Mouse (Mus musculus) liver, embryonic 15.5 days (tissue): ENCODE data around the gene Cdk20. TPM values are rescaled to one million over a fixed set of nuclear protein-coding genes. Genes with fewer than 3 reads are reported as not detected.
A peak's percentile ranks its signal among the peaks of the same experiment; 100 is the strongest.

Source experiments
- ATAC-seq: fragments of 200-750 bp; cut with Nextera tagmentation; 2 replicates; pipeline ENCODE4 v1.8.0; 2017; ENCODE audit warnings: moderate number of reproducible peaks, mild to moderate bottlenecking, moderate library complexity; ENCODE audit not compliant: insufficient read depth
- H3K27ac ChIP-seq: fragments of 300-500 bp; sonication (generic); replicated peaks from 2 replicates; pipeline ENCODE4 v1.5.1; 2015; ENCODE audit warnings: mild to moderate bottlenecking, inconsistent platforms
- H3K27me3 ChIP-seq: fragments of 300-500 bp; sonication (generic); 2 replicates; pipeline ENCODE4 v1.6.1; 2015; ENCODE audit warnings: mild to moderate bottlenecking, inconsistent platforms
- H3K36me3 ChIP-seq: fragments of 300-500 bp; sonication (generic); replicated peaks from 2 replicates; pipeline ENCODE4 v1.6.1; 2015; ENCODE audit warnings: moderate library complexity, mild to moderate bottlenecking, inconsistent platforms
- H3K4me1 ChIP-seq: fragments of 300-500 bp; sonication (generic); replicated peaks from 2 replicates; pipeline ENCODE4 v1.6.1; 2015; ENCODE audit warnings: inconsistent platforms
- H3K4me2 ChIP-seq: fragments of 300-500 bp; sonication (generic); 2 replicates; pipeline ENCODE4 v1.6.1; 2015; ENCODE audit warnings: moderate library complexity, mild to moderate bottlenecking, inconsistent platforms
- H3K4me3 ChIP-seq: fragments of 300-500 bp; sonication (generic); replicated peaks from 2 replicates; pipeline ENCODE4 v1.5.1; 2015; ENCODE audit warnings: mild to moderate bottlenecking, inconsistent platforms
- H3K9ac ChIP-seq: fragments of 300-500 bp; sonication (generic); 2 replicates; pipeline ENCODE4 v1.6.1; 2015; ENCODE audit warnings: moderate library complexity, mild to moderate bottlenecking, inconsistent platforms
- H3K9me3 ChIP-seq: fragments of 300-500 bp; sonication (generic); replicated peaks from 2 replicates; pipeline ENCODE4 v1.6.1; 2016; ENCODE audit warnings: inconsistent platforms
- WGBS: fragments of 180-500 bp; shearing (Covaris S2); methylation state at CpG from one replicate; pipeline ENCODE4 v1.1.7; 2015; ENCODE audit warnings: mixed read lengths; ENCODE audit not compliant: insufficient replicate concordance; 5-methylcytosine and 5-hydroxymethylcytosine counted together
- polyA plus RNA-seq: library from polyadenylated mRNA; unstranded; fragments of >200 nt; fragmentation: Nextera tagmentation; extraction: Ambion mirVana; gene quantifications from 2 replicates; pipeline ENCODE4 v1.2.1, GENCODE M21; 2015

Gene Cdk20
- polyA plus RNA-seq, 1 experiment from 2014 or later: 3.4 TPM

DNA sequence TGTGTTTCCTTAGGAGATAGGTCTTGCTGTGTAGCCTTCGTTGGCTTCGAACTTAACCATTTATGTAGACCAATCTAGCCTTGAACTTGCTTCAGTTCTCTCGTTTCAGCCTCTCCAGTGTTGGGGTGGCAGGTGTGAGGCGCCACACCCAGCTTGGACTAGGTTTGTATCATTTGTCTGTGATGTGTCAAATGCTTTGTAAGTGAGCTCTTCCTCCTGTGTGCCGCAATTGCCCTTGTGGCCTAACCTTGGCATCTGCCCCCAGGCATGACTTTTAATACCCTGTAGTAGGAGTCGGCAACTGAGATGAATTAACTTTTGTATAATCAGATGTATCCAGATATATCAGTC is 9.5 kb upstream of the Cdk20 start:
- no peak for ATAC-seq
- Histone ChIP-seq H3K4me3 (no peak overlapping the region), H3K27me3 (no peaks in the 10 kb centered on the region), H3K9ac (no peak overlapping the region), H3K4me1 (peaks cover 4% of the 10 kb centered on the region; the same call in 1 of the 2 replicates), H3K4me2 (no peak overlapping the region), H3K9me3 (no peaks in the 10 kb centered on the region), H3K27ac (no peak overlapping the region), H3K36me3 (no peaks in the 10 kb centered on the region)
- 74% methylated on average over 6 of the region's 6 CpGs for WGBS

DNA sequence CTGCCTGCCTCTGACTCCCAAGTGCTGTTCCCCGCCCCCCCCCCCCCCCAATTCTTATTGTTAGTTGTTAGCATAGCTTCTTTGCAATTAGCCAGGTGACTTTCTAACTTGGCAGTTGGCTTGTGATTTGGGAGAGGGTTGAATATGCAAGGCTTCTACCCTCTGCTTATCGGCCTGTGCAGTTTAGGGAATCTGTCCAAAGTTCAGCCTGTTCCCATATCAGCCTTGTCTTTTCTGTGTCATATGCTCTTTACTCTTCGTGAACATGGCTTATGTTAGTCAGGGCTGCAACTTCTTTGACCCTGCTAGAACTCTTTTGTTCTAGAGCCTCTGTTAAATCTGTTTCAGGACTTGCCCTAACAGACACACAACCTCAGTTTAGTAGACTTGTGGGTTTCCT is 7.8 kb upstream of the Cdk20 start:
- no peaks in the 10 kb centered on the region for H3K36me3 ChIP-seq
- H3K27me3 ChIP-seq: no peaks in the 10 kb centered on the region
- 42% methylated on average over 3 of the region's 3 CpGs for WGBS
- H3K4me2 ChIP-seq: no peak overlapping the region
- peaks cover 4% of the 10 kb centered on the region; the same call in 1 of the 2 replicates for H3K4me1 ChIP-seq
- no peaks in the 10 kb centered on the region for H3K9me3 ChIP-seq
- H3K9ac ChIP-seq: no peak overlapping the region
- H3K27ac ChIP-seq: no peak overlapping the region
- H3K4me3 ChIP-seq: no peak overlapping the region
- no peak for ATAC-seq

- no peak overlapping the region for H3K4me2 ChIP-seq
- no peak overlapping the region for H3K27ac ChIP-seq
- ATAC-seq: no peak
- no peaks in the 10 kb centered on the region for H3K9me3 ChIP-seq
- no peaks in the 10 kb centered on the region for H3K36me3 ChIP-seq
- H3K27me3 ChIP-seq: no peaks in the 10 kb centered on the region
- no peak overlapping the region for H3K4me3 ChIP-seq
- WGBS: 57% methylated on average over 1 of the region's 1 CpGs
- H3K9ac ChIP-seq: no peak overlapping the region
- peaks cover 4% of the 10 kb centered on the region; the same call in 1 of the 2 replicates for H3K4me1 ChIP-seq
Measured at GRCm38 (mm10) chr13:64425280-64425679, 6.8 kb upstream of the Cdk20 start.

- Histone ChIP-seq H3K36me3 (no peaks in the 10 kb centered on the region), H3K4me3 (no peak overlapping the region), H3K27me3 (no peaks in the 10 kb centered on the region), H3K27ac (no peak overlapping the region), H3K4me2 (no peak overlapping the region), H3K9me3 (no peaks in the 10 kb centered on the region), H3K9ac (no peak overlapping the region), H3K4me1 (peaks cover 20% of the 10 kb centered on the region)
- ATAC-seq: no peak
- WGBS: 19% methylated on average over 1 of the region's 1 CpGs
Measured at GRCm38 (mm10) chr13:64429328-64429727, 2.8 kb upstream of the Cdk20 start.

DNA sequence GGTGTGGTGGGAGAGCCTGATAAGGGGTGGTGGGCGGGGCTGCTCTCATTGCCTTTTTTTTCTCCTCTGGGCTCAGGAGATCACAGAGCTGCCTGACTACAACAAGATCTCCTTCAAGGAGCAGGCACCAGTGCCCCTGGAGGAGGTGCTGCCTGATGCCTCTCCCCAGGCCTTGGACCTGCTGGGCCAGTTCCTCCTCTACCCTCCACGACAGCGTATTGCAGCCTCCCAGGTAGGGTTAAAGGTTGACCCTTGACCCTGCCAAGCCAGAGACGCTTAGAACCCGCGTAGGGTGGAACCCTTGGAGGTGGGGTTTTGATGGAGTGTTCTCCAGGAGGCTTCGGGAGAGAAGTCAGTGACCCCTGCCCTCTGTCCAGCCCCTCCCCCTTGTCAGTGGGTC is 5.7 kb downstream of the Cdk20 start:
- Histone ChIP-seq H3K27ac (no peak overlapping the region), H3K36me3 (no peaks in the 10 kb centered on the region), H3K4me1 (peaks cover 10% of the 10 kb centered on the region), H3K9me3 (no peaks in the 10 kb centered on the region), H3K9ac (no peak overlapping the region), H3K4me2 (no peak overlapping the region), H3K4me3 (no peak overlapping the region), H3K27me3 (no peaks in the 10 kb centered on the region)
- WGBS: 70% methylated on average over 7 of the region's 7 CpGs
- no peak for ATAC-seq

DNA sequence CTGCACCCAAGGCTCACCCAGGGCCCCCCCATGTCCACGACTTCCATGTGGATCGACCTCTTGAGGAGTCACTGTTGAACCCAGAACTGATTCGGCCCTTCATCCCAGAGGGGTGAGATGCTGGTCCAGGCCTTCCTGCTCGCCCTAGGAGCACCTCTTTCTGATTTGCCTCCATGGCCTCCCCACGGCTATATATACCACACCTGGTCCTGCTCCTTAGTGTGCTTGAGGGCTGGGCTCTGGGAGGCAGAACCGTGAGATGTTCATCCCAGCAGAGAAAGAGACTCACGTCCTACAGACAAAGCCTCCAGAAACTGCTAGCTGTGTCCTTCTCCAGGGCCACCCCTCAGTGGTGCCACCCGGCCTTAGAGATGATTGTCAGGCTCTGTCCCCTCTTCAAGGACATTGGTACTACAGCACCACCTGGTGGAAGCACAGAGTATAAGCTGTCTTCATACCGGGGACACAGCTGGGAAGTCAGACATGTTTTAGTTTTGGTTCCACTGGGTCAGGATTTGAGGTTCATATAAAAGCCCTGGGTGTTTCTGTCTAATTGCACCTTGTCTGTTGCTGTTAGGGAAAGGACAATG is 6.8 kb downstream of the Cdk20 start:
- Histone ChIP-seq H3K9me3 (no peaks in the 10 kb centered on the region), H3K27me3 (no peaks in the 10 kb centered on the region), H3K9ac (no peak overlapping the region), H3K4me1 (0 out of 2 replicates have a peak, but pooled peaks cover 5% of the 10 kb centered on the region), H3K27ac (no peak overlapping the region), H3K4me2 (no peak overlapping the region), H3K36me3 (no peaks in the 10 kb centered on the region), H3K4me3 (no peak overlapping the region)
- 36% methylated on average over 9 of the region's 9 CpGs for WGBS
- peak; percentile 51; the same call in 1 of the 2 replicates for ATAC-seq

GRCm38 (mm10) chr13:64439471-64439870 is 7.4 kb downstream of the Cdk20 start:
- WGBS: 58% methylated on average over 5 of the region's 5 CpGs
- Histone ChIP-seq H3K4me1 (0 out of 2 replicates have a peak, but pooled peaks cover 5% of the 10 kb centered on the region), H3K27ac (no peak overlapping the region), H3K9ac (no peak overlapping the region), H3K27me3 (no peaks in the 10 kb centered on the region), H3K4me2 (no peak overlapping the region), H3K4me3 (no peak overlapping the region), H3K36me3 (no peaks in the 10 kb centered on the region), H3K9me3 (no peaks in the 10 kb centered on the region)
- ATAC-seq: no peak

DNA sequence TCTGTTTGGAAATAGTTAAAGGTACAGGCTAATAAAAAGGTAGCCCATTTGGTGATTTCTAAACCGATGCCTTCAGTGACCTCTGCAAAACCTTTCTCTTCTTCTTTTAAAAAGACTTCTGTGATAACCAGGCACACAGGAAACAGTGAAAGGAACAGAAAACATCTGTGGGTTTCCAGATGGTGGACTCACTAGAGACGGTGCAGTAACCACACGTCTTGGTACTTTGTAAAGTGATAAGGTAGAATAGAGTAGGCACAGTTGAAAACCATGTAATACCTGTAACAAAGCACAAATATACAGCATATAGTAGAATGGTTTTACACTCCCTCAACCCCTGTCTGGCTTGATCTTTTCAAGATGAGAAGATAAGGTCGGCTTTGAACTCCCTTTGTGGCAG is 8.5 kb downstream of the Cdk20 start:
- 16% methylated on average over 4 of the region's 4 CpGs for WGBS
- H3K27ac ChIP-seq: no peak overlapping the region
- H3K9ac ChIP-seq: no peak overlapping the region
- no peak overlapping the region for H3K4me2 ChIP-seq
- no peaks in the 10 kb centered on the region for H3K9me3 ChIP-seq
- H3K36me3 ChIP-seq: no peaks in the 10 kb centered on the region
- no peak overlapping the region for H3K4me3 ChIP-seq
- H3K27me3 ChIP-seq: no peaks in the 10 kb centered on the region
- peaks cover 11% of the 10 kb centered on the region for H3K4me1 ChIP-seq
- no peak for ATAC-seq

GRCm38 (mm10) chr13:64443263-64443894 is 11.3 kb downstream of the Cdk20 start:
- Histone ChIP-seq H3K36me3 (no peaks in the 10 kb centered on the region), H3K9ac (no peak overlapping the region), H3K4me3 (no peak overlapping the region), H3K9me3 (no peaks in the 10 kb centered on the region), H3K27me3 (0 out of 2 replicates have a peak, but pooled peaks cover 3% of the 10 kb centered on the region), H3K4me2 (no peak overlapping the region), H3K4me1 (peaks cover 14% of the 10 kb centered on the region), H3K27ac (no peak overlapping the region)
- whole genome bisulfite sequencing: 36% methylated on average over 4 of the region's 4 CpGs
- no peak for ATAC-seq

GRCm38 (mm10) chr13:64445254-64445920 is 13.3 kb downstream of the Cdk20 start:
- WGBS: 29% methylated on average over 9 of the region's 9 CpGs

DNA sequence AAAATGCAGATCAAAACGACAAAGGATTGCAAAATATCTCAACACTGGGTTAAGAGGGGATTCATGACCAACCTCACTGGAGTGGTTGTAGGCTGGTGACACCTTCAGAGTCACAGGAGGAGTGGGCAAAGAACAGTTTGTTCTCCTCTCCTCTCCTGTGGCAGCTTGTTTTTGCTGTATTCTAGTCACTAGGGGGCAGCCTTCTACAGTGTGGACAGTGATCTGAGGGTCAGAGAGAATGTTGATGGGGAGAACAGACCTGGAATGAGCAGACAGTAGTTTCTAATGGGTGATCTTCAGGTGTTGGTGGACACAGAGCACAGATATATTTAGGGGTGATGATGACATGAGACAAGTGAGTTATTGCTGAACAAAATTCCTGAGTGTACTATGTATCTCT is 15.8 kb downstream of the Cdk20 start:
- H3K4me1 ChIP-seq: peaks cover 27% of the 10 kb centered on the region
- 0 out of 2 replicates have a peak, but pooled peaks cover 3% of the 10 kb centered on the region for H3K27me3 ChIP-seq
- WGBS: 0% methylated on average over 1 of the region's 1 CpGs
- H3K4me2 ChIP-seq: no peak overlapping the region
- no peak overlapping the region for H3K9ac ChIP-seq
- ATAC-seq: 0 out of 2 replicates have a peak, but pooled peaks have one; percentile 34
- no peaks in the 10 kb centered on the region for H3K36me3 ChIP-seq
- H3K9me3 ChIP-seq: no peaks in the 10 kb centered on the region
- no peak overlapping the region for H3K4me3 ChIP-seq
- no peak overlapping the region for H3K27ac ChIP-seq

More at GRCm38 (mm10) chr13:64445254-64445920, 13.3 kb downstream of the Cdk20 start:
- Histone ChIP-seq H3K4me2 (no peak overlapping the region), H3K4me3 (no peak overlapping the region), H3K27me3 (0 out of 2 replicates have a peak, but pooled peaks cover 3% of the 10 kb centered on the region), H3K36me3 (no peaks in the 10 kb centered on the region), H3K4me1 (peaks cover 27% of the 10 kb centered on the region), H3K27ac (no peak overlapping the region), H3K9me3 (no peaks in the 10 kb centered on the region), H3K9ac (no peak overlapping the region)
- no peak for ATAC-seq
